Mouse (Mus musculus) CH12.LX (cell line): ENCODE results near the gene 1700056E22Rik. TPM values are rescaled to one million over a fixed set of nuclear protein-coding genes. Genes with fewer than 3 reads are reported as not detected.

Source experiments
- DNase-seq: peaks from one replicate; pipeline ENCODE4 v3.0.0-alpha.2; 2013; ENCODE audit errors: extremely low read depth
- H3K27ac ChIP-seq: 2 replicates; pipeline ENCODE4 v1.5.1; 2012; ENCODE audit warnings: low read depth, mild to moderate bottlenecking, control low read depth, moderate library complexity; ENCODE audit not compliant: insufficient read depth
- H3K27me3 ChIP-seq: replicated peaks from 2 replicates; pipeline ENCODE3; 2012; ENCODE audit warnings: inconsistent platforms
- H3K36me3 ChIP-seq, 2 experiments: replicated peaks in 1 of 2; 2 replicates each; pipeline versions ENCODE3 to v1.6.1; 2012; ENCODE audit warnings: inconsistent platforms in 1 of 2, low read length in 1 of 2, mild to moderate bottlenecking in 1 of 2, mixed read lengths in 1 of 2, moderate library complexity in 1 of 2; ENCODE audit not compliant: control insufficient read depth in 1 of 2, insufficient read depth in 1 of 2
- H3K4me1 ChIP-seq, 2 experiments: 2 replicates each; pipeline ENCODE4 v1.6.1; 2012; ENCODE audit warnings: inconsistent platforms in 1 of 2, moderate library complexity in 1 of 2; ENCODE audit not compliant: insufficient read depth in 2 of 2, control insufficient read depth in 1 of 2
- H3K4me2 ChIP-seq: 2 replicates; pipeline ENCODE4 v1.6.1; 2012; ENCODE audit warnings: low read depth, mild to moderate bottlenecking, control low read depth; ENCODE audit not compliant: poor library complexity, insufficient read depth, severe bottlenecking
- H3K4me3 ChIP-seq, 3 experiments: fragments of 150-350 bp in 1 of 3; sonication (generic) in 1 of 3; replicated peaks in 1 of 3; 2 replicates each; pipeline versions ENCODE3 to v1.5.1; 2011 to 2012; ENCODE audit warnings: low read depth in 2 of 3, low read length in 2 of 3, mild to moderate bottlenecking in 2 of 3, moderate library complexity in 2 of 3, control low read depth in 1 of 3, improper control_type of control experiment in 1 of 3, inconsistent platforms in 1 of 3, mixed read lengths in 1 of 3; ENCODE audit not compliant: poor library complexity in 1 of 3
- H3K79me2 ChIP-seq: replicated peaks from 2 replicates; pipeline ENCODE4 v1.6.1; 2012; ENCODE audit warnings: mild to moderate bottlenecking, moderate library complexity; ENCODE audit not compliant: control insufficient read depth, poor library complexity, insufficient read depth, severe bottlenecking; ENCODE audit errors: extremely low read depth
- H3K9ac ChIP-seq: 2 replicates; pipeline ENCODE4 v1.6.1; 2012; ENCODE audit warnings: low read depth, mild to moderate bottlenecking, control low read depth, moderate library complexity; ENCODE audit not compliant: insufficient read depth
- H3K9me3 ChIP-seq: replicated peaks from 2 replicates; pipeline ENCODE3; 2012; ENCODE audit warnings: low read length, inconsistent platforms, mixed read lengths
- BHLHE40 ChIP-seq: IDR thresholded peaks from 2 replicates; pipeline ENCODE4 v1.6.1; 2011; ENCODE audit warnings: mild to moderate bottlenecking, low read depth, low read length, improper control_type of control experiment
- CHD2 ChIP-seq: IDR thresholded peaks from 2 replicates; pipeline ENCODE4 v1.6.1; 2011; ENCODE audit warnings: low read length, improper control_type of control experiment
- CTCF ChIP-seq, 2 experiments: IDR thresholded peaks in 1 of 2; conservative IDR thresholded peaks in 1 of 2; 2 replicates each; pipeline ENCODE4 v1.5.1; 2011 to 2012; ENCODE audit warnings: low read depth in 2 of 2, low read length in 2 of 2, improper control_type of control experiment in 1 of 2, inconsistent platforms in 1 of 2, mild to moderate bottlenecking in 1 of 2, moderate library complexity in 1 of 2
- E2F4 ChIP-seq: IDR thresholded peaks from 2 replicates; pipeline ENCODE4 v1.6.1; 2011; ENCODE audit warnings: low read depth, low read length, improper control_type of control experiment; ENCODE audit not compliant: insufficient replicate concordance
- ELF1 ChIP-seq: IDR thresholded peaks from 2 replicates; pipeline ENCODE4 v1.6.1; 2014; ENCODE audit warnings: low read depth, mild to moderate bottlenecking, inconsistent platforms, low read length, improper control_type of control experiment
- ETS1 ChIP-seq: conservative IDR thresholded peaks from 2 replicates; pipeline ENCODE4 v1.6.1; 2012; ENCODE audit warnings: low read depth, mild to moderate bottlenecking, inconsistent platforms, low read length, improper control_type of control experiment, moderate library complexity
- HCFC1 ChIP-seq: IDR thresholded peaks from 2 replicates; pipeline ENCODE4 v1.6.1; 2012; ENCODE audit warnings: low read depth, mild to moderate bottlenecking, inconsistent platforms, low read length, improper control_type of control experiment
- JUND ChIP-seq: conservative IDR thresholded peaks from 2 replicates; pipeline ENCODE4 v1.6.1; 2011; ENCODE audit warnings: low read depth, low read length, improper control_type of control experiment
- KAT2A ChIP-seq: IDR thresholded peaks from 2 replicates; pipeline ENCODE4 v1.6.1; 2012; ENCODE audit warnings: low read length, improper control_type of control experiment, inconsistent platforms; ENCODE audit not compliant: insufficient replicate concordance
- MAFK ChIP-seq: IDR thresholded peaks from 2 replicates; pipeline ENCODE4 v1.6.1; 2011; ENCODE audit warnings: low read length, improper control_type of control experiment; ENCODE audit not compliant: insufficient replicate concordance
- MAZ ChIP-seq: IDR thresholded peaks from 2 replicates; pipeline ENCODE4 v1.6.1; 2012; ENCODE audit warnings: low read depth, mild to moderate bottlenecking, inconsistent platforms, low read length, improper control_type of control experiment, moderate library complexity
- MEF2A ChIP-seq: IDR thresholded peaks from 2 replicates; pipeline ENCODE4 v1.6.1; 2014; ENCODE audit warnings: low read depth, mild to moderate bottlenecking, inconsistent platforms, low read length, improper control_type of control experiment, borderline replicate concordance
- MXI1 ChIP-seq: IDR thresholded peaks from 2 replicates; pipeline ENCODE4 v1.6.1; 2011; ENCODE audit warnings: mild to moderate bottlenecking, low read depth, low read length, improper control_type of control experiment
- MYC ChIP-seq: IDR thresholded peaks from 2 replicates; pipeline ENCODE4 v1.6.1; 2011; ENCODE audit warnings: low read depth, mild to moderate bottlenecking, improper control_type of control experiment, low read length
- PAX5 ChIP-seq: IDR thresholded peaks from 2 replicates; pipeline ENCODE4 v1.6.1; 2012; ENCODE audit warnings: low read length, inconsistent platforms, mixed read lengths
- RAD21 ChIP-seq: IDR thresholded peaks from 2 replicates; pipeline ENCODE4 v1.6.1; 2011; ENCODE audit warnings: low read depth, mild to moderate bottlenecking, low read length, improper control_type of control experiment, moderate library complexity
- RCOR1 ChIP-seq: conservative IDR thresholded peaks from 2 replicates; pipeline ENCODE4 v1.6.1; 2012; ENCODE audit warnings: low read depth, mild to moderate bottlenecking, inconsistent platforms, low read length, improper control_type of control experiment
- TBP ChIP-seq: conservative IDR thresholded peaks from 2 replicates; pipeline ENCODE4 v1.6.1; 2011; ENCODE audit warnings: low read depth, low read length, improper control_type of control experiment
- UBTF ChIP-seq: IDR thresholded peaks from 2 replicates; pipeline ENCODE4 v1.6.1; 2012; ENCODE audit warnings: low read depth, mild to moderate bottlenecking, inconsistent platforms, low read length, improper control_type of control experiment, moderate library complexity
- USF1 ChIP-seq: IDR thresholded peaks from 2 replicates; pipeline ENCODE4 v1.6.1; 2014; ENCODE audit warnings: low read depth, mild to moderate bottlenecking, inconsistent platforms, low read length, improper control_type of control experiment
- ZC3H11A ChIP-seq: IDR thresholded peaks from 2 replicates; pipeline ENCODE4 v1.6.1; 2012; ENCODE audit warnings: low read depth, mild to moderate bottlenecking, inconsistent platforms, low read length, improper control_type of control experiment
- ZKSCAN1 ChIP-seq: IDR thresholded peaks from 2 replicates; pipeline ENCODE4 v1.6.1; 2012; ENCODE audit warnings: low read depth, inconsistent platforms, low read length, improper control_type of control experiment, borderline replicate concordance
- ZMIZ1 ChIP-seq: IDR thresholded peaks from 2 replicates; pipeline ENCODE4 v1.6.1; 2012; ENCODE audit warnings: low read depth, mild to moderate bottlenecking, inconsistent platforms, low read length, improper control_type of control experiment
- ZNF384 ChIP-seq: IDR thresholded peaks from 2 replicates; pipeline ENCODE4 v1.6.1; 2012; ENCODE audit warnings: low read depth, low read length, improper control_type of control experiment, inconsistent platforms
- dilution Hi-C: fragments of 300-500 bp; cut with MboI; formaldehyde crosslinking; loops from 2 replicates; pipeline ENCODE4 v1.14.3; 2020; ENCODE audit warnings: low sequenced_read_pairs; ENCODE audit not compliant: extremely low pct_unique_long_range_greater_than_20kb, extremely low pct_ligation_motif_present
- in situ Hi-C: fragments of 300-500 bp; cut with MboI; formaldehyde crosslinking; loops from 3 replicates; pipeline ENCODE4 v1.14.3; 2019; ENCODE audit warnings: low sequenced_read_pairs, low pct_ligation_motif_present, low pct_unique_long_range_greater_than_20kb, mixed read lengths
- polyA plus RNA-seq: library from polyadenylated mRNA; unstranded; fragments of >175 nt; gene quantifications from 2 replicates; pipeline ENCODE4 v1.2.1, GENCODE M21; 2012; ENCODE audit warnings: low read depth; ENCODE audit not compliant: insufficient read length
- total RNA-seq, 2 experiments: library from RNA; depleted of rRNA; stranded (reverse); fragments of 300-350 nt in 1 of 2; fragments of >200 nt in 1 of 2; gene quantifications; 2 replicates each; pipeline ENCODE4 v1.2.3; 2012 to 2014

The 1700056E22Rik gene
- total and polyA plus RNA-seq, 3 experiments: 0.25 to 1.0 (median 0.26) TPM

GRCm38 (mm10) chr1:184053711-184054110, 19.6 kb upstream of the 1700056E22Rik start:
- H3K4me2 ChIP-seq: no peak overlapping the region
- DNase-seq: no peak
- H3K4me3 ChIP-seq: no peak overlapping the region
- in situ Hi-C loops: no loop called here
- no peak overlapping the region for H3K27ac ChIP-seq
- dilution Hi-C loops: no loop called here
- TF ChIP-seq TBP (no peak), MXI1 (no peak), ETS1 (no peak), CHD2 (no peak), ZNF384 (no peak), KAT2A (no peak), MAZ (no peak), ELF1 (no peak), HCFC1 (no peak), PAX5 (no peak), ZKSCAN1 (no peak)
- no peak overlapping the region for H3K9ac ChIP-seq
- peaks cover 0 to 55% of the 10 kb centered on the region in 2 experiments for H3K36me3 ChIP-seq
- no peaks in the 10 kb centered on the region for H3K79me2 ChIP-seq
- no peaks in the 10 kb centered on the region for H3K9me3 ChIP-seq
- peaks cover 5 to 59% of the 10 kb centered on the region in 2 experiments; a peak in 3 of 4 replicates for H3K4me1 ChIP-seq
- H3K27me3 ChIP-seq: no peaks in the 10 kb centered on the region

DNA sequence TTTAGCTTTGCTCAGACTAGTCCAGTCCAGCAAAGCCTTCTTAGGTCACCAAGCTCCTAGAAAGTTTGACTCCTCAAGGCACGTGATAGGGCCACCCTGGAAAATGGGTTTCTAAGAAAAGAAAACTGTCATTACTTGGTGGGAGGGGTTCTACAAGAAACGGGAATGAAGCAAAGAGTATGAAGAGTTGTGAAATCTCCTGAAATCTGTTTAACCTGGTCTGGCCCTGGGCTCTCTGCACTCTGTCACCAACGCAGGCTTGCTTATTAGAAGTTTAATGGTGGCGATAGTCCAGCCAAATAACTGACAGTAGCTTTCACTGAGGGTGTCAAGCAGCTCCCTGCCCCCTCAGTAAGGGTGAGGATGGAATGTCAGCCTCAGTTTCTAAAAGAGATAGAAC, 19.0 kb upstream of the 1700056E22Rik start:
- TF ChIP-seq USF1 (no peak), RAD21 (no peak), ELF1 (no peak), JUND (no peak), ETS1 (no peak), KAT2A (no peak), ZC3H11A (no peak), RCOR1 (no peak), MAFK (no peak), ZMIZ1 (no peak), UBTF (no peak), HCFC1 (no peak), MYC (no peak), E2F4 (no peak), PAX5 (no peak), TBP (no peak), MEF2A (no peak), CTCF (conservative IDR thresholded peaks at IDR 0.05 in 1 of 2, IDR thresholded peaks at IDR 0.05 in 1 of 2; ENCODE audit: low read depth in 2 of 2, low read length in 2 of 2) (no peak), BHLHE40 (no peak)
- dilution Hi-C loops: no loop called here
- Histone ChIP-seq H3K4me2 (peak overlapping the region; percentile 36), H3K9me3 (no peaks in the 10 kb centered on the region), H3K9ac (no peak overlapping the region), H3K4me1 (peaks cover 5 to 60% of the 10 kb centered on the region in 2 experiments; a peak in 3 of 4 replicates), H3K27me3 (no peaks in the 10 kb centered on the region), H3K79me2 (no peaks in the 10 kb centered on the region), H3K4me3 (no peak overlapping the region), H3K27ac (no peak overlapping the region), H3K36me3 (peaks cover 0 to 55% of the 10 kb centered on the region in 2 experiments)
- no peak for DNase-seq
- in situ Hi-C loops: no loop called here
